Mouse (Mus musculus) G1E (cell line): ENCODE data around the gene Foxo3. TPM values are rescaled to one million over a fixed set of nuclear protein-coding genes. Genes with fewer than 3 reads are reported as not detected.

Experiments used
- ATAC-seq: 2 replicates; pipeline ENCODE4 v1.8.0; 2016; ENCODE audit warnings: mild to moderate bottlenecking; ENCODE audit not compliant: insufficient number of reproducible peaks, poor library complexity, low FRiP score, severe bottlenecking; ENCODE audit errors: extremely low read depth
- DNase-seq: peaks from one replicate; pipeline ENCODE4 v3.0.0; 2012; ENCODE audit warnings: low spot score
- H3K27me3 ChIP-seq: 2 replicates; pipeline ENCODE4 v1.6.1; 2012; ENCODE audit warnings: mild to moderate bottlenecking, low read length, inconsistent platforms; ENCODE audit not compliant: insufficient read depth
- H3K36me3 ChIP-seq: replicated peaks from 2 replicates; pipeline ENCODE3; 2012; ENCODE audit warnings: mild to moderate bottlenecking, inconsistent platforms
- H3K4me1 ChIP-seq: 2 replicates; pipeline ENCODE4 v1.6.1; 2012; ENCODE audit warnings: low read depth, low read length, inconsistent platforms, mixed read lengths; ENCODE audit not compliant: insufficient read depth
- H3K4me3 ChIP-seq: 2 replicates; pipeline ENCODE4 v1.5.1; 2012; ENCODE audit warnings: low read depth, mild to moderate bottlenecking, inconsistent platforms, low read length, moderate library complexity, mixed read lengths
- H3K9me3 ChIP-seq: replicated peaks from 2 replicates; pipeline ENCODE4 v1.6.1; 2012; ENCODE audit warnings: inconsistent platforms
- CTCF ChIP-seq: IDR thresholded peaks from 2 replicates; pipeline ENCODE4 v1.5.1; 2012; ENCODE audit warnings: low read depth, low read length, inconsistent platforms, mixed read lengths
- GATA1 ChIP-seq: IDR thresholded peaks from 2 replicates; pipeline ENCODE4 v1.6.1; 2012; ENCODE audit warnings: borderline replicate concordance, low read length, inconsistent platforms, mixed read lengths
- GATA2 ChIP-seq: IDR thresholded peaks from 2 replicates; pipeline ENCODE4 v1.6.1; 2012; ENCODE audit warnings: low read depth, low read length, inconsistent platforms, borderline replicate concordance
- POLR2AphosphoS5 ChIP-seq: IDR thresholded peaks from 2 replicates; pipeline ENCODE4 v1.6.1; 2012; ENCODE audit warnings: low read depth, low read length, inconsistent platforms; ENCODE audit not compliant: insufficient replicate concordance
- TAL1 ChIP-seq: conservative IDR thresholded peaks from 2 replicates; pipeline ENCODE4 v1.6.1; 2012; ENCODE audit warnings: low read depth, low read length, inconsistent platforms, mixed read lengths
- polyA plus RNA-seq: library from polyadenylated mRNA; stranded (reverse); fragments of >175 nt; gene quantifications from 2 replicates; pipeline ENCODE4 v1.2.3, GENCODE M21; 2012
- total RNA-seq, 2 experiments: library from RNA; stranded (forward) in 1 of 2; stranded (reverse) in 1 of 2; fragments of 200-1000 nt in 1 of 2; fragments of >200 nt in 1 of 2; fragmentation: Nextera tagmentation in 1 of 2; gene quantifications; 2 replicates each; pipeline ENCODE4 v1.2.3; 2014 to 2017

Foxo3 gene
- total and polyA plus RNA-seq, 3 experiments: 45.5 to 98.4 (median 59.2) TPM

DNA sequence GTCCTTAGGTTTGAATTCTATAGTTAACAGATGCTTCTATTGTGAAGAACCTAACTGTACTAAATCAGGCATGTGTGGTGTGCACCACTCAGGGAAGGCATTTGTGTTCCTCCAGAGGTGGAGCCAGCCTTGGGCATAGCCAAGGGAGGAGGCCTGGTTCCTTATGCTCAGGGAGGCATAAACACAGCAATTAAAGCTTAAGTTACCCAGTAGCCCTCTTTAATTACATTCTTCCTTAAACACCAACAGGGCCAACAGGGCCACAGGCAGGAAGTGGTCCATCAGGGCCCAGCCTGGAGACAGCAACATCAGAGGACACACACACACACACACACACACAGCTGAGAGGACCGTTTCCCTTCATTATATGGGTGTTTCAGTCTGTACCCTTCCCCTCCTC lies 102.7 kb downstream of the Foxo3 start:
- peaks cover 16% of the 10 kb centered on the region for H3K27me3 ChIP-seq
- H3K9me3 ChIP-seq: no peaks in the 10 kb centered on the region
- no peak overlapping the region for H3K4me3 ChIP-seq
- 0 out of 2 replicates have a peak, but pooled peaks cover 7% of the 10 kb centered on the region for H3K4me1 ChIP-seq
- DNase-seq (no peak), ATAC-seq (no peak)
- TF ChIP-seq CTCF (no peak), GATA2 (no peak), GATA1 (no peak)
- peaks cover 4% of the 10 kb centered on the region for H3K36me3 ChIP-seq

GRCm38 (mm10) chr10:42170889-42171347 lies 105.6 kb downstream of the Foxo3 start:
- Histone ChIP-seq H3K4me3 (no peak overlapping the region), H3K27me3 (peaks cover 29% of the 10 kb centered on the region), H3K9me3 (no peaks in the 10 kb centered on the region), H3K36me3 (no peaks in the 10 kb centered on the region), H3K4me1 (0 out of 2 replicates have a peak, but pooled peaks cover 7% of the 10 kb centered on the region)
- no peak for TF ChIP-seq POLR2AphosphoS5
- no peak for TF ChIP-seq TAL1
- TF ChIP-seq GATA2: no peak
- no peak for TF ChIP-seq GATA1
- TF ChIP-seq CTCF: no peak
- no peak for DNase-seq
- no peak for ATAC-seq

DNA sequence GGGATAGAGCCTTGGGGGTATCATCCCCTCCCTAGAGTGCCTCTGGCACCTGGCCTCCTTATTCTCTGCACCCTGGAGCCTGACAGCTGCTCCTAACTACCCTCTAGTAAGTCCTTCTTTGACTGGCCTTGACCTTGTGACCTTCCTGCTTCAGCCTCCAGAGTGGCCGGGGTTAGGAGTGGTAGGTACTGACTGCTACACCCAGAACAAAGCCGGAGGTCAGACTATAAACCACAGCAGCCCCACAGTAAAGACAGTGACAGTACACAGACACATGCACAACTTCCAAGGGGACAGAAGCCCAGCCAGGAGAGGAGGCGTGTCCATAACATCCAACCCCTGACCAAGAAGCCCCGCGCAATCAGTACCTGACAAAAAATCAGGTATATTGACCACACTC lies 106.4 kb downstream of the Foxo3 start:
- Histone ChIP-seq H3K4me1 (0 out of 2 replicates have a peak, but pooled peaks cover 7% of the 10 kb centered on the region), H3K36me3 (no peaks in the 10 kb centered on the region), H3K27me3 (peaks cover 29% of the 10 kb centered on the region), H3K4me3 (no peak overlapping the region), H3K9me3 (no peaks in the 10 kb centered on the region)
- DNase-seq: no peak
- ATAC-seq: no peak
- no peak for TF ChIP-seq GATA2

- Histone ChIP-seq H3K4me3 (no peak overlapping the region), H3K4me1 (no peaks in the 10 kb centered on the region; the same call in 1 of the 2 replicates), H3K9me3 (peaks cover 13% of the 10 kb centered on the region), H3K36me3 (no peaks in the 10 kb centered on the region), H3K27me3 (peaks cover 23% of the 10 kb centered on the region)
- TF ChIP-seq POLR2AphosphoS5: no peak
- TF ChIP-seq CTCF: no peak
- no peak for TF ChIP-seq GATA1
- no peak for TF ChIP-seq GATA2
- no peak for TF ChIP-seq TAL1
- ATAC-seq (no peak), DNase-seq (no peak)
These were observed 121.8 kb downstream of the Foxo3 start for GRCm38 (mm10) chr10:42154727-42155126.

GRCm38 (mm10) chr10:42152426-42153205 lies 123.9 kb downstream of the Foxo3 start:
- H3K36me3 ChIP-seq: no peaks in the 10 kb centered on the region
- peaks cover 6% of the 10 kb centered on the region for H3K9me3 ChIP-seq
- TF ChIP-seq CTCF: no peak
- no peak for TF ChIP-seq GATA1
- TF ChIP-seq GATA2: no peak
- TF ChIP-seq TAL1: no peak
- TF ChIP-seq POLR2AphosphoS5: no peak
- DNase-seq (no peak), ATAC-seq (no peak)
- no peak overlapping the region for H3K4me3 ChIP-seq
- H3K4me1 ChIP-seq: no peaks in the 10 kb centered on the region; the same call in 1 of the 2 replicates
- H3K27me3 ChIP-seq: peaks cover 32% of the 10 kb centered on the region

DNA sequence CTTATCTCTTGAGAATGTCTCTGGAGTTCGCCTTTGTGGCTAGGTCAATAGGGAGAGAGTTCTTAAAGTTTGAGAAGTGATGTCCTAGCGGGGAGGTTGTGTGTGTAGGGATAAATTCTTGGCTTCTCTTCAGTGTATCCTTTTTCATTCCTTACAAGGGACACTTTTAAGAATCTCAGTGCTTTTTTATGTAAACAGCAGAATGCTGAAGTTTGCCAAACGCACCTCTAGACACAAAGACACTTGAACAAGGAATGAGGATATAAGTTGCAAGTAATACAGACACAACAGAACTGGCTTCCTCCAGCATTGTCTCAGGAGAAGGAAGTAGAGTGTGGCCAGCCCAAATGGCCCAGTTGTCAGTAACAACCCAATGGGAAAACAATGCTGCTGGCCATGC lies 126.8 kb downstream of the Foxo3 start:
- H3K36me3 ChIP-seq: no peaks in the 10 kb centered on the region
- TF ChIP-seq GATA2 (no peak), GATA1 (no peak), POLR2AphosphoS5 (no peak), CTCF (no peak), TAL1 (no peak)
- no peak overlapping the region for H3K4me3 ChIP-seq
- no peaks in the 10 kb centered on the region for H3K9me3 ChIP-seq
- DNase-seq (no peak), ATAC-seq (no peak)
- H3K4me1 ChIP-seq: 0 out of 2 replicates have a peak, but pooled peaks cover 4% of the 10 kb centered on the region
- H3K27me3 ChIP-seq: peaks cover 48% of the 10 kb centered on the region
